Mouse (Mus musculus) urinary bladder, postnatal 4 days (tissue): Measurements from ENCODE around the gene Dlgap4.

ENCODE experiments used
- DNase-seq, 2 experiments: peaks; one replicate each; pipeline ENCODE4 v3.0.0; 2021 to 2022; ENCODE audit warnings: low spot score in 2 of 2

The Dlgap4 gene

GRCm38 (mm10) chr2:156658751-156659150, 45.2 kb downstream of the Dlgap4 start:
- no peak for DNase-seq

DNA sequence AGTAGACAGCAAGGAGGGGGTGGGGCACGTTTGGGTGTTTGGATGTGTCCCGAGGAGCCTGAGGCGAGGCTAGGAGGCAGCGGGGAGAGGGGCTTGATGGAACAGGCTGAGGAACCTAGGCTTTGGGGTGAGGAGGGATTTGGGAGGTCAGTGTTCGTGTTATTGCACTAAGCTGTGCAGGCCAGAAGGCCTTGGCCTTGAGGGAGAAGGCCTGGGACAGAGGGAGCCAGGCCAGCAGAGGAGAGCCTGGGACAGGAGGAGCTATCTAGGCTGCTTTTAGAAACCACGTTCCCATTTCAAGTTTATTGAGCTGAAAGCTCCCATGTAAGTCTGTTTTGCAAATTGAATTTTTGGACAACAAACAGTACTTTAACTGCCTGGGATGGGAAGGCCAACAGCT, 46.5 kb downstream of the Dlgap4 start:
- no peak for DNase-seq

DNA sequence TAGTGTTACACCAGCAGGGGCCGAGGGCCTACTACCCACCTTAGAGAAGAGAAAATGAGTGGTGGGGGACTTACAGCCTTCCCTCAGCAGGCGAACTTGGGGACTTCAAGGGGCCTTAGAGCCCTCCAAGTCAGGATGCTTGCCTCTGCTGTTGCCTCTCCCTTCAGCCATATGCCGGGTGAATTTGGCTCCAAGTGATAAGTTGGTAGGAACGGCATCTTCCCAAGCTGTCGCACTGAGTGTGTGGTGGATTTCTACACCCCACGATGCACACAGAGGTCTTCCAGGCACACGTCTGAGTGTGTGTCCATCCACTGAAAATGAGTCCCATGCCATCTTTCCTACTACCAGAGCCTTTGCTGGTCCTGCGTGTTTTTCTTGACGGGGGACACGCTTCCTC, 49.7 kb downstream of the Dlgap4 start:
- DNase-seq, result no peak

DNA sequence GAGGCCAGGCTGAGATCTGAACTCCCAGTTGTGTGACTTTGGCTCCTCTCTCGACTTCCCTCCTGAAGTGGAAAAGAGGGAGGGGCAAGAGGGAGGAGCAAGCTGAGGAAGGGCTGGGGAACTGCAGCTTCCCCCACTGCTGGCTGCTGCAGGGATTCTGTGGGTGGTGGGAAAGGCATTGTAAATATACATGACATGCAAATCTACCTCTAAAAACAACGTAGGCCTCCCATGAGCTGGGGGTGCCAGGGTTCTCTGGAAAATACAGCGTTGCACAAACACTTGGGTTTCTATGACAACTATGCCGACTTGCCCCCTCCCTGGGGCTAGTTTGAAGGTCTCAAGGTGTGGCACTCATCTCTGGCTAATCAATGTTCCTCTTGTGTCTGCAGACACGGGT, 50.9 kb downstream of the Dlgap4 start:
- no peak for DNase-seq

- DNase-seq, result no peak
These were observed 51.6 kb downstream of the Dlgap4 start for GRCm38 (mm10) chr2:156664993-156665518.

DNA sequence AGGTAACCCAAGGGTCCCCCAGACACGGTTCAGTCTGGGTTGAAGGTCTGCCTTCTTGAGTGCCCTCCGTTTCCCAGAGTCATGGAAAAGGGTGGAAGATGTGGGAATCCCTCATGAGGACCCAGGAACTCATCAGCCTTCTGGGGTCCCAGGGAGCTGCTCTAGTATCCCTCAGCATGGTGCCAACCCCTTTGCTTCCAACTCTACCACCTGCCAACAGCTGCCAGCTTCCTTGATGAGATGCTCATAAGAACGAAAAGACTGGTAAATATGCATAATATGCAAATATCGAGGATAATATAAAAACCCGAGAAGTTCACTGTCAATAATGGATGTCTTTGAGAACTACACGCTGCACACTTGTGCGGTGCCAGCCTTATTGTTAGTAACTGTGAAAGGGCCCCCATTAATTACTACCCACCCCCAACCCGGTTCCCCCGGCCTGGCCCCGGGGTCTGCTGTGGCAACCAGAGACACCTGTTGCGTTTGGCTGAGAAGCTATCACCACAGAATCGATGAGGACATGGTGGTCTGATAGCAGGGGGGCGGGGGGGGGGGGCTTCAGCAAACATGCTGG, 52.2 kb downstream of the Dlgap4 start:
- no peak for DNase-seq

DNA sequence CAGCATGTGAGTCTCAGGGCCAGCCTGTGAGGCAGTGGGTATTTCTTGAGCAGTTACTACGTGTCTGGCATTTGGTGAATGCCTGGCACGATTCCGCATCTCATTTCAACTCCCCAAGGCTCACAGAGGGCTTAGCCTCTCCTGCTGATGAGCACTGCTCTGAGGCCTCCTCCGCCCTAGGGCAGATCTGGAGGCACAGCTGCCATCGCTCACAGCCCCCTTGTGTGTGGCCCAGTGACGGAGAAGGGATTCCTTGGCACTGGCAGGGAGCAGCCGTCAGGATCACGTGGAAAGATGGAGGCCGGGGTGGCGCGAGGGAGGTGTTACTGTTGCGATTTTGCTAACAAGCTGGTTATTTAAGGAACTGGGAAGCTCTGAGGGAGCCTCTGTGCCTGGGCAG, 52.7 kb downstream of the Dlgap4 start:
- DNase-seq, result no peak

DNA sequence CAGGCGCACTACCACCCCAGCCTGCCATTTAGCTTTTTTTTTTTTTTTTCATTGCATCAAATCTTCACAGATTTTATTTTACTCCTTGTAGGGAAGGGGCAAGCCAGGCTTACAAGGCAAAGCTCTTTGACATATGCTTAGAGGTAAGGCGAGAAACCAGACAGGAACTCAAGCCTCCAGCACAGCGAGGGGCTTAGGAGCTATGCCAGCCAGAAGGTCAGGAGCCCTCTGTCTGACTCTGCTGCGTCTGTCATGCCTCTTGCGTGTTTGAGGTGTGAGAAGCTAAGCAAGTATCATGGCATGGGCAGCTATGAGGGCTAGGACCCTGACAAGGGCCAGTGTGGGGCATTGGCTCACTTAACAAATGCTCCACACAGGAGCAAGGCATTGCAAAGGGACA, 53.8 kb downstream of the Dlgap4 start:
- DNase-seq, result no peak

DNA sequence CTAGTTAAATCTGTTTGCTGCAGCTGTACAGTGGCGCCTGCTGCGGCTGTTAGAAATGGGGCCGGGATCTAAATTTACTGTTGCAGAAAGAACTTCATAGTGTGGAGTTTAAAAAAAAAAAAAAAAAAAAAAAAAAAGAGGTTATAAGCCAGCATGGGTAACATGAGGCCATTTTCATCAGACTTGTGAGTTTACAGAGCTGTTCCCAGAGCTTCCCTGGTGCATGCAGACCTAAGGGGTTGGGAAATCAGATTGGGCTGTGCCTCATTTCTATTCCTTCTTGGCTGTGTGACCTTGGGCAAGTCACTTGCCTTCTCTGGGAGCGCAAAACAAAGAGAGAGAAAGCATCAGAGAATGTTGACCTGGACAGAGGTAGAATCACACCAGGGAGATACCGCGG, 55.1 kb downstream of the Dlgap4 start:
- DNase-seq, result no peak

- DNase-seq, result no peak
These were observed 59.8 kb downstream of the Dlgap4 start for GRCm38 (mm10) chr2:156673307-156673706.

DNA sequence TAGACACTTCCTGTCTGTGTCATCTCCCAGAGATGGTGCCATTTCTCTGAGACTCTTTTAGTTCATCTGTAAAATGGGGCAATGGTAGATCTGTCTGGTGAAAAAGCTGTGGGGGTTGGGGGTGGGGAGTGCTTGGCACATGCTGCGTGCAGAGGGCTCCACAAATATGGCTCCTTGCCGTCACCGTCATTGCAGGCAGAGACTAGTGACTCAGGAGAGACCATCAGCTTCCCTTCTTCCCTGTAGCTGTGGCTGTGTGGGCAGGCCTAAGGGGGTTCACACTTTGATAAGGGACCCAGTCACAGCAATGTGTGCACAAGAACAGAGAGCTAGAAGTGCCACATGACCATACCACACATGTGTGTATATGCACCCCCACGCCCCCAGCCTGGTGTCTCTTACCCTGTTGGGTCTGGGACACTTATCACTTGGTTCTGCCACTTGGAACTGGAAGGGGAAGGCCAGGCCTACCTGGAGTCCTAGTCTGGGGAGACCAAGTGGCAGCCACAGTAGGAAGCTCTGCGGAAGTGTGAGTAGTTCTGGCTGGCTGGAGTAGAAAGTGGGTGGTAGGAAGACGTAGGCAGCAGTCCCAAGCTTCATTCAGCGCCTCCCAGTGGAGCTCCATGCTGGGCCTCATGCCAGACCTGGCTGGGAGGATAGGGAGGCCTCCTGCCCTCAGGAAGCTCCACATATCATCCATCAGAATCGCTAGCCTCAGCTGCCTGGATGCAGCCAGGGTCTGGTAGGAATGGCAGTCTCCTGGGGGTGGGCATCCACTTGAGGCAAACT, 60.6 kb downstream of the Dlgap4 start:
- no peak for DNase-seq

DNA sequence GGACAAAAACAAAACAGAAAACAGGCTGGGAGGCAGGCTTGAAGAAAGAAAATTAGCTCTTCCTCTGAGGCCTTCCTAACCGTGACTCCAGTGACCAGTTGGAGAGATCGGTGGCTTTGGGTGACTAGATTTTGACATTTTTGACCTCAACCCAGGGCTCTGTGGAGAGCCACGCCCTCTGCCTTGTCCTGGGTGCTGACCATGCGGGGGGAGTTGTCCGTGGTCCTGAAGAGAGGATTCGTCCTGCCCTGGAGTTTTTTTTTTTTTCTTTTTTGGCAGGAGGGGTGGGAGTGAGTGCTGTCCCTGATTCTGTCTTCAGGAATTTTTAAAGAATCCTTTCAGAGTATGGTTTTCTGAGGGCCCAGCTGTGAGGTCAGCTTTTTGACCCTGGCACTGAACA, 63.4 kb downstream of the Dlgap4 start:
- DNase-seq, result no peak

DNA sequence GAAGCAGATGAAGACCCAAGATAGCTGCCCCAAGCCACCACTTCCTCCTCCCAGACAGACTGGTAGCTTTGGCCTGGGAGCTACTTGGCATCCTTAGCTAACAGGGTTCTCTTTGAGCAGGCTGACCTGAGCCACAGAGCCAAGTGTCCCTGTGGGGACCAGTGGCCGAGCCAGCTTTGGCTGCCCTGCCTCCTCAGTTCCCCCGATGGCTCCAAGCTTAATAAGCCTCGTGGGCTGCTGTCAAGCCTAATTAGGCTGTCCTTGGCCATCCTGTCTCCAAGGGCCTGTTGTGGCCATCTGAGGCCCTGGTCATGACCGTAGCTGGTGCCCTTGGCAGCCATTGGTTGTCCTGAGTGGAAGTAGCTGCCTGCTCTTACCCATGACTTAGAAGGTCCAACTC, 64.6 kb downstream of the Dlgap4 start:
- no peak for DNase-seq

- DNase-seq, result no peak
These were observed 69.5 kb downstream of the Dlgap4 start for GRCm38 (mm10) chr2:156682965-156683364.

DNA sequence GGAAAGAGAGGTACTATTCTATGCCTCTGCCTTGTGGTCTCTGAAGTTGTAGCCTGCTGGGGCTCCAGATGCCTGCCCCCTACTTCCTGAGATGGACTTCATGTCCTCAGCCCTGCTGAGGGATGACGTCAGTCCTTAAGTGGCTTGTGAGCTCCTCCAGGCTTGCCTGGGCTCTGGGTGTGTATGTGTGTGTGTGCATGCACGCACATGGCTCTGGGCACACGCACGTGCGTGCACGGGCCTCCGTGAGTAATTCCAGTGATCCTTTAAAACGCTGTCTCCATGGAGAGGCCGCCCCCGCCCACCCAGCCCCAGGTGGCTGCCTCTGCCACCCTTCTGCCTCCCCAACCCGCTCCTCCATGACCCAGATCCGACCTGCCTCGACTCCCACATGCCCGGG, 72.5 kb downstream of the Dlgap4 start:
- DNase-seq, result no peak

DNA sequence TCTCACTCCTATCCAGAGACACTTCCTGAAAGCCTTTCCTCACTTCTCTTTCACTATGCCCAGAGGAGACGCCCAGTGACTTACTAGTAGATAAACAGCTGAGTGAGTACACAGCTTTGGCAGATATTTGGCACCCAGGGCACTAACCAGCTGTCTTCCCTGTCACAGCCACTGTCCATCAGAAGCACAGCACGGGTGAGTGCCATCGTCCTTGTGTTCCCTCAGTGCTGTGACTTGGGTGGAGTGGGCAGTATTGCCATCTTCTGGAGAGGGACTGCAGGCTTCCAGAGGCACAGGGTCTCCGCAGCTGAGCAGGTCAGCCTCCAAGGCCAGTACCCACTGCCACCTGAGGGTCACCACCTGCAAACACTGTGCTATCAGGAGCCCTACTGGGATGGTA, 73.2 kb downstream of the Dlgap4 start:
- DNase-seq, result no peak

GRCm38 (mm10) chr2:156688604-156689003, 75.1 kb downstream of the Dlgap4 start:
- no peak for DNase-seq

GRCm38 (mm10) chr2:156690833-156691232, 77.3 kb downstream of the Dlgap4 start:
- no peak for DNase-seq

GRCm38 (mm10) chr2:156691746-156692145, 78.2 kb downstream of the Dlgap4 start:
- DNase-seq, result no peak

- DNase-seq, result no peak
These were observed 79.8 kb downstream of the Dlgap4 start for GRCm38 (mm10) chr2:156693241-156693807.

GRCm38 (mm10) chr2:156697261-156697660, 83.8 kb downstream of the Dlgap4 start:
- DNase-seq, result no peak

DNA sequence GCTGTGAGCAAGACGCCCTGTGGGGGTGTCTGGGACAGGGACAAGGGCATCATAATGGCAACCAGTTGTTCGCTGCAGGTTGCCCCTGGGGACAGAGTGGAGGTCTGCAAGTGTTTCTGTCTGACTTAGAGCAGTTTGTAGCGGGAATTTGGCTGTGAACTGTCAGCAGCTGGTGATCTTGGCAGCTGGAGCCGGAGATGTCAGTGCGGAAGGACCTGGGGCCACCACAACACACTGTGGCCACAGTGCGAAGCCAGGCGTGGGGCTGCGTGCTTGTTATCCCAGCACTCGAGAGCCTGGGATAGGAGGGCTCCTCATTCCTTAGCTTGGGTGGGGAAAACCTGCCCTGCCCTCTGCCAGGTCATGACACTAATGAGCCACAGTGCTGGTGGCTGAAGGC, 84.7 kb downstream of the Dlgap4 start:
- no peak for DNase-seq

- DNase-seq, result peak; percentile 60 to 87
These were observed 92.0 kb downstream of the Dlgap4 start for GRCm38 (mm10) chr2:156705473-156705872.
